Mouse (Mus musculus) hindbrain, embryonic 15.5 days (tissue): ENCODE results near the gene Lrr1. TPM values are rescaled to one million over a fixed set of nuclear protein-coding genes. Genes with fewer than 3 reads are reported as not detected.
A peak's percentile ranks its signal among the peaks of the same experiment; 100 is the strongest.

Experiments used
- ATAC-seq: fragments of 200-750 bp; cut with Nextera tagmentation; 2 replicates; pipeline ENCODE4 v1.8.0; 2017; ENCODE audit warnings: low read depth, moderate number of reproducible peaks, moderate TSS enrichment; ENCODE audit not compliant: low FRiP score
- H3K27ac ChIP-seq: fragments of 300-500 bp; sonication (generic); replicated peaks from 2 replicates; pipeline ENCODE4 v1.5.1; 2015; ENCODE audit warnings: mild to moderate bottlenecking, inconsistent platforms
- H3K27me3 ChIP-seq: fragments of 300-500 bp; sonication (generic); 2 replicates; pipeline ENCODE4 v1.6.1; 2015; ENCODE audit warnings: control low read depth, inconsistent platforms
- H3K36me3 ChIP-seq: fragments of 300-500 bp; sonication (generic); 2 replicates; pipeline ENCODE4 v1.6.1; 2015; ENCODE audit warnings: control low read depth, inconsistent platforms
- H3K4me1 ChIP-seq: fragments of 300-500 bp; sonication (generic); replicated peaks from 2 replicates; pipeline ENCODE4 v1.6.1; 2015; ENCODE audit warnings: control low read depth, inconsistent platforms
- H3K4me2 ChIP-seq: fragments of 300-500 bp; sonication (generic); 2 replicates; pipeline ENCODE4 v1.6.1; 2015; ENCODE audit warnings: moderate library complexity, mild to moderate bottlenecking, inconsistent platforms
- H3K4me3 ChIP-seq: fragments of 300-500 bp; sonication (generic); 2 replicates; pipeline ENCODE4 v1.5.1; 2015; ENCODE audit warnings: mild to moderate bottlenecking, inconsistent platforms
- H3K9ac ChIP-seq: fragments of 300-500 bp; sonication (generic); 2 replicates; pipeline ENCODE4 v1.6.1; 2015; ENCODE audit warnings: inconsistent platforms
- H3K9me3 ChIP-seq: fragments of 300-500 bp; sonication (generic); 2 replicates; pipeline ENCODE4 v1.6.1; 2016; ENCODE audit warnings: control low read depth, inconsistent platforms
- WGBS: fragments of 180-500 bp; shearing (Covaris S2); methylation state at CpG from one replicate; pipeline ENCODE4 v1.1.7; 2015; 5-methylcytosine and 5-hydroxymethylcytosine counted together
- polyA plus RNA-seq: library from polyadenylated mRNA; unstranded; fragments of >200 nt; fragmentation: Nextera tagmentation; extraction: Ambion mirVana; gene quantifications from 2 replicates; pipeline ENCODE4 v1.2.1, GENCODE M21; 2015

Lrr1 gene
- polyA plus RNA-seq, result 5.1 and 6.1 TPM in 2 replicates

DNA sequence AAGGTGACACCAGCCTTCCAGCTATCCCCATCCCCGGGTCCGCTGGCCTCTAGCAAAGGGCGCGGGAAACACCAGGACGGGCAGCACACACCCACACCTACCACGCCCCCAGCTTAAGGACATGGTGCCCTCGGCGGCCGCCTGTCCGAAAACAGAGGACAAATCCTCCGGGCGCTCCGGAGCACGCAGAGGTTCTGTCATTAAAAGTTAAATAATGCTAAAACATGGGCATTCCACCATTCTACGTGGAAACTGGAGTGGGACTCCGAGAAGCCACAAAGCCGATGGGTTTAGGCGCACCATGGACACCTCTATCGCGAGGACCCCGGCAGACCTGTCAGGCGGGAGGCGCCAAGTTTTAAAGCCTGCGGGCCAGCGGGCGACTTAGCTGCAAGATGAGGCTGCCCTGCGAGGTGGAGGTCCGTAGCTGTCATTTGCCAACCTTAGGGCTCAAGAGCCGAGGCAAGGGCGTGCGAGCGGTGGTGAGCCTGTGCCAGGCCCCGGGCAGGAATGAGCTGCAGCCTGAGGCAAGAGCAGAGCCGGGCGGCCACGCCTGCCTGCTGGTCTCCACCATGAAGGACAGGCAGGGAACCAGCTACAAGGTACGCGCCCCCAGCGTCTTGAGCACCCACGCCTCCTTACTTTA lies at the start of gene Lrr1:
Gene Lrr1, plus strand, starts transcription at position 354 of the 646 bp plus-strand sequence.
- Histone ChIP-seq H3K4me2 (peak within 1 kb of the TSS; percentile 95), H3K9me3 (no peaks in the 10 kb centered on the region), H3K27ac (peak within 1 kb of the TSS; percentile 77), H3K27me3 (no peaks in the 10 kb centered on the region), H3K36me3 (no peaks in the 10 kb centered on the region), H3K4me1 (peaks cover 10% of the 10 kb centered on the region), H3K9ac (peak within 1 kb of the TSS; percentile 63), H3K4me3 (peak within 1 kb of the TSS; percentile 66)
- ATAC-seq, result peak; percentile 94
- WGBS, result under 1% methylated on average over 40 of the region's 40 CpGs

DNA sequence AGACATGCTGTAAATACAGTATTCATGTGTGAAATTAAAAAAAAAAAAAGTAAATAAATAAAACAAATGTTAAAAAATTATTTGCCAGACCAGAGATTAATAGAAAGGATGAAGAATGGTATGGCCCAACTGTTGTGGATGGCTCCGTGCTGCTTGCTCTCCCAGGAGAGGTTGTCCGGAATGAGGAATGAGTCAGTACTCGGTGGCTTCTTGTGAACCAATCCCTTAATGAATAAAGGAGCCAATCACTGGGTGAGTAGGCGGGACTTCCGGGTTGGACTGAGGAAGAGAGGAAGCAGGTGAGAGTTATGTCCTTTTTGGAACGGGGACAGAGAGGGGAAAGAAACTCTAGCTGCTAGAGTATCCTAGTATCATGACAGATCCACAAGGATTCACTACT lies 48.7 kb upstream of the Lrr1 start:
- no peaks in the 10 kb centered on the region for H3K36me3 ChIP-seq
- no peaks in the 10 kb centered on the region for H3K9me3 ChIP-seq
- 89% methylated on average over 6 of the region's 6 CpGs for WGBS
- H3K27ac ChIP-seq, result no peak overlapping the region
- no peak overlapping the region for H3K9ac ChIP-seq
- H3K27me3 ChIP-seq, result no peaks in the 10 kb centered on the region
- H3K4me2 ChIP-seq, result no peak overlapping the region
- no peaks in the 10 kb centered on the region for H3K4me1 ChIP-seq
- ATAC-seq, result no peak
- H3K4me3 ChIP-seq, result no peak overlapping the region

DNA sequence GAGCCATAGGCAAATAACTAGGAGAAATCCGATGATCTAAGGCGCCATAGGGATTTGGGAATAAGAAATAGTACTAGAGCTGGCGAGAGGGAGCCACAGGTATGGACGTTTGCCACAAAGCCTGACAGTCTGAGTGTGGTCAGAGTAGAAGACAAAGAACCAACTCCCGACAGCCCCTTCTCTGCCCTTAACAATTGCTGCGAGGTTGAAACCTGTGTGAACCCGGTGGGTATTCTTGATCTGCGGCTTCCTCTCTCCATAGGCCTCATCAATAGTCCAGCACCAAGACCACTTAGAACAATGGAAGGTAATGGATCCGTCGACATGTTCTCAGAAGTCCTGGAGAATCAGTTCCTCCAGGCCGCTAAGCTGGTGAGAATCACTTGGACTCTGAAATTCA lies 45.8 kb upstream of the Lrr1 start:
- no peaks in the 10 kb centered on the region for H3K4me1 ChIP-seq

DNA sequence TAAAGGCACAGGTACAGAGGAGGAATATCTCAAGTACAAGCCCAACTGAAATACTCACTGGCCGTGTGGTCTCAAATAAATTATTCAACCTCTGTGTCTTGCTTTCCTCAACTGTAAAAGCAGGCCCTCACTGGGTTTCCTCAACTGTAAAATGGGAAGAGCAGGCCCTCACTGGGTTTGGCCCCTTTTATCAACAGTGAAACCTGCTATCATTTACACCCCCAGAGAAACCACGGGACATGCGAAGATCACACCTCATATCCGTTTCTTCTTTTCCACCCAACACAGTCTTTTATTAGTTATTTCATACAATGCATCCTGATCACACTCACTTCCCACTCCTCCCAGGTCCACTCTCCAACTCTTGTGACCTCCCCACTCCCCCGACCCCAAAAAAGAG lies 43.5 kb upstream of the Lrr1 start:
- no peak overlapping the region for H3K9ac ChIP-seq
- 91% methylated on average over 5 of the region's 5 CpGs for WGBS
- no peaks in the 10 kb centered on the region for H3K9me3 ChIP-seq
- H3K27ac ChIP-seq, result no peak overlapping the region
- no peak overlapping the region for H3K4me3 ChIP-seq
- H3K4me2 ChIP-seq, result no peak overlapping the region
- no peak for ATAC-seq
- no peaks in the 10 kb centered on the region for H3K36me3 ChIP-seq
- H3K27me3 ChIP-seq, result no peaks in the 10 kb centered on the region
- no peaks in the 10 kb centered on the region for H3K4me1 ChIP-seq

More for the DNA sequence above, 45.8 kb upstream of the Lrr1 start:
- no peak overlapping the region for H3K9ac ChIP-seq
- 92% methylated on average over 11 of the region's 11 CpGs for WGBS
- H3K27ac ChIP-seq, result no peak overlapping the region
- ATAC-seq, result no peak
- no peaks in the 10 kb centered on the region for H3K9me3 ChIP-seq
- H3K36me3 ChIP-seq, result no peaks in the 10 kb centered on the region
- H3K4me2 ChIP-seq, result no peak overlapping the region
- no peak overlapping the region for H3K4me3 ChIP-seq
- H3K27me3 ChIP-seq, result no peaks in the 10 kb centered on the region

DNA sequence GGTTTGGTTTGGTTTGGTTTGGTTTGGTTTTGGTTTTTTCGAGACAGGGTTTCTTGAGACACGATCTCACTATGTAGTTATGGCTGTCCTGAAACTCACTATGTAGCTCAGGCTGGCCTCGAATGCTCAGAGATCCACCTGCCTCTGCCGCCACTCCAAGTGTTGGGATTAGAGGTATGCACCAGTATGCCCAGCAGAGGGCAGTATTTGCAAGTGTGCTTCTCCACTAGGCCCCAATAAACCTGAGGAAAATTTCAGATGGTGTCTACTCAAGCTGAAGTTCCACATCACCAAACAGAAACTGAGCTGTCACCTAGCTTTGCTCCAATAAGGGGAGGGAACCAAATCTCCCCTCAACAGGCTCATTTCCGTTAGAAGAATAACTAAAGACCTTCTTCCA lies 41.4 kb upstream of the Lrr1 start:
- WGBS, result 92% methylated on average over 5 of the region's 5 CpGs
- H3K36me3 ChIP-seq, result no peaks in the 10 kb centered on the region
- no peak overlapping the region for H3K9ac ChIP-seq
- no peak overlapping the region for H3K27ac ChIP-seq
- H3K4me2 ChIP-seq, result no peak overlapping the region
- H3K27me3 ChIP-seq, result no peaks in the 10 kb centered on the region
- H3K4me3 ChIP-seq, result no peak overlapping the region
- H3K4me1 ChIP-seq, result no peaks in the 10 kb centered on the region
- no peaks in the 10 kb centered on the region for H3K9me3 ChIP-seq
- no peak for ATAC-seq

DNA sequence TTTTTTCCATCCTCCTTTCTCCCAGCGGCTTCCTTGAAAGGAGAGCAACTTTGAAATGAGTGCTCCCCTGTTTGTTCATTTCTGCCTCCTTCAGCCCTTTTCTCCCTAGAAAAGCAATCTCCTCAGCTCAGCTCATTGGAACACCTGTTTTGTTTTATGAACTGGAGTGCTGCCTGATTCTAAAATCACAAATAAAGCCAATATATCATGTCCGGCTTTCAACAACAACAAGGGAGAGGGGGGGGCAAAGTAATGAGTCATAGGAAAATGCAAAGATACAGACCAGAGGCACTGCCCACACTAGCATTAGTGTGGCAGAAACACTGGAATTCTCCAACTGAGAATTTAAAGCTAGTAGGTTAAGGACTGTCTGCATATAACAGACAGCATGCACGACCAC lies 41.0 kb upstream of the Lrr1 start:
- H3K4me3 ChIP-seq, result no peak overlapping the region
- H3K4me1 ChIP-seq, result no peaks in the 10 kb centered on the region
- no peak for ATAC-seq
- no peak overlapping the region for H3K9ac ChIP-seq
- H3K27me3 ChIP-seq, result no peaks in the 10 kb centered on the region
- H3K27ac ChIP-seq, result no peak overlapping the region
- H3K9me3 ChIP-seq, result no peaks in the 10 kb centered on the region
- H3K4me2 ChIP-seq, result no peak overlapping the region
- no peaks in the 10 kb centered on the region for H3K36me3 ChIP-seq
- 90% methylated on average over 3 of the region's 3 CpGs for WGBS

DNA sequence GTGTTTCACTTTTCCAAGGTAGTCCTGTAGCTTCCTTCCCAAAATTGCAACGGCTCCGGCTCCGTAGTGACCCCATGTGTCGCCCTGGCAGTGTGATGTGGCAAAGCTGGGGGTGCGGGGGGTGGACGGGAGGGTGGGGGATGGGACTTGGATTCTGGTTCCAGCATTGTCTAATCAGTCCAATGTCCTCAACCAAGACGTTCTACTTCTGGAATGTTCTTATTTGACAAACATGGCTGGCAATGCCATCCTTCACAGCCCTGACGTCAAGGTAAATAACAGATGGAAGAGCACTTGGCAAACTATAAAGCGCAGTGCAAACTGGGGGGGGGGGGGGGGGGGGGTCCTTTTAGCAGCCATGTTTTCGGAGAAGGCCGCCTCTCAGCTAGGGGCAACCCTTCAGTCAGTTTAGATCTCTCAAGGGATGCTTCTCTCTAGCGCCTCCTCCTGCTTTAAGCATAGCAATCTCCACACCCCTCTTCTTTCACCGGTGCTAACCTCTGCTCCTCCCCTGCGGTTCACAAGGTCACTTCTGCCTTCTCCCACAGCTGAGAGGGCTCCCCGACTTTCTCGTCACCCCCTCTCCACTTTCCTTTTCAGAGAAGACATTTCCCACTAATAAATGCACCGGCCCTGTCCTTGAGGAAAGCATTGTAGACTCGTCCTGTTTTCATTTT lies 38.8 kb upstream of the Lrr1 start:
- no peak overlapping the region for H3K27ac ChIP-seq
- WGBS, result 41% methylated on average over 18 of the region's 18 CpGs
- H3K4me2 ChIP-seq, result peak overlapping the region; percentile 35
- no peaks in the 10 kb centered on the region for H3K9me3 ChIP-seq
- no peak overlapping the region for H3K4me3 ChIP-seq
- no peaks in the 10 kb centered on the region for H3K4me1 ChIP-seq
- no peak for ATAC-seq
- H3K36me3 ChIP-seq, result no peaks in the 10 kb centered on the region
- no peak overlapping the region for H3K9ac ChIP-seq
- H3K27me3 ChIP-seq, result no peaks in the 10 kb centered on the region

DNA sequence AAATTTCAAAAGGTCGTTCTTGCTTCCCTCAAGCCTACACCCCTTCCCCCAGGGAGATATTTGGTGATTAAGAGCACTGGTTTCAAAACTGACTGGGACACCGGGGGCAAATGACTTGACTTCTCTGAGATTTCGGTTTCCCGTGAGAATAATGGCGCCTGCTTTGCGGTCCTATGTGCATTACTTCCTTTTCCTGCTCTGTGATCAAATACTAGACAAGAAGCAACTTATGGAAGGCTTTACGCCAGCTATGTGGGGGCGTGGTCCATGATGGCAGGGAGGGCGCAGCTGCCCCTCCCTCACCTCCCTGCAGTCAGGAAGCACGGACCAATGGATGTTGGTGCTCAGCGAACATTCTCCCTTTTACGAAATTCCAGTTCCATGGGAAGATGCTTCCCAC lies 38.1 kb upstream of the Lrr1 start:
- Histone ChIP-seq H3K36me3 (no peaks in the 10 kb centered on the region), H3K4me1 (no peaks in the 10 kb centered on the region), H3K9ac (no peak overlapping the region), H3K4me2 (peak overlapping the region; percentile 35), H3K27me3 (no peaks in the 10 kb centered on the region), H3K9me3 (no peaks in the 10 kb centered on the region), H3K27ac (no peak overlapping the region), H3K4me3 (no peak overlapping the region)
- WGBS, result 74% methylated on average over 12 of the region's 12 CpGs
- ATAC-seq, result no peak

DNA sequence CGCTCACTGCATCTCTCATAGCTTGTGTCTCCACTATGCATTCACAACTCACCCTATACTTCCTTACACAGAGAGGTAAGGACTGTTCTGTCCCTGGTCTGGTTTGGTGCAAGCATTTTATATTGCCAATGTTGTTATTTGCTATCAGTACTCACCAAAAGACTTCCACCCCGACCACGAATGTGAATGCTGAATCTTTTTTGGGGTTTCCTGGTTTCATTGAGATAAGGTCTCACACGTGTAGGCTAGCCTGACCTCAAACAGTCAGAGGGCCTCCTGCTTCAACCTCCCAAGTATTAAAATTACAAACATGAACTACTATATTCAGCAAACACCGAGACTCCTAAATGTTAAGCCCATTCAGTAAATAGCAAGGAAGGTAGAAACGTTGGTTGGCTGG lies 37.3 kb upstream of the Lrr1 start:
- Histone ChIP-seq H3K27me3 (no peaks in the 10 kb centered on the region), H3K4me3 (no peak overlapping the region), H3K4me2 (no peak overlapping the region), H3K9ac (no peak overlapping the region), H3K27ac (no peak overlapping the region), H3K36me3 (no peaks in the 10 kb centered on the region), H3K9me3 (no peaks in the 10 kb centered on the region), H3K4me1 (no peaks in the 10 kb centered on the region)
- no peak for ATAC-seq
- 94% methylated on average over 6 of the region's 6 CpGs for WGBS

DNA sequence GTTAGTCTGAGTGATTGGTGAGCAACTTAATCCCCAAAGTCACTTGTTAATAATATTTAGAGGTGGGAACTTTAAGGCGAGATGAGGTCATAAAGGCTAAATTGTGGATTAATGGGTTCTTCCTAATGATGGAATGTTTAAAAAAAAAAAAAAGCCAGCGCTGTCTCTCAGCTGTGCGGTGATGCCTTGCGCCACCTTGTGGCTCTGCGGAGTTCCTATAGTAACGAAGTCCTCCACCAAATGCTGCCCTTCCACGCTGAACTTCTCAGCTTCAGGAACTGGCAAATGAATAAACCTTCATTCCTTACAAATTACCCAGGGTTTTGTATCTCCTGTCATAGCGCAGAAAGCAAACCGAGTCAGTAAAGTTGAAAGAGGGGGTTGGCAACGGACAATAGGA lies 36.6 kb upstream of the Lrr1 start:
- Histone ChIP-seq H3K4me3 (no peak overlapping the region), H3K36me3 (no peaks in the 10 kb centered on the region), H3K27me3 (no peaks in the 10 kb centered on the region), H3K9ac (no peak overlapping the region), H3K27ac (no peak overlapping the region), H3K4me2 (0 out of 2 replicates have a peak overlapping the region, but pooled peaks have one; percentile 21), H3K4me1 (no peaks in the 10 kb centered on the region), H3K9me3 (no peaks in the 10 kb centered on the region)
- 0 out of 2 replicates have a peak, but pooled peaks have one; percentile 48 for ATAC-seq
- WGBS, result 9% methylated on average over 10 of the region's 10 CpGs

DNA sequence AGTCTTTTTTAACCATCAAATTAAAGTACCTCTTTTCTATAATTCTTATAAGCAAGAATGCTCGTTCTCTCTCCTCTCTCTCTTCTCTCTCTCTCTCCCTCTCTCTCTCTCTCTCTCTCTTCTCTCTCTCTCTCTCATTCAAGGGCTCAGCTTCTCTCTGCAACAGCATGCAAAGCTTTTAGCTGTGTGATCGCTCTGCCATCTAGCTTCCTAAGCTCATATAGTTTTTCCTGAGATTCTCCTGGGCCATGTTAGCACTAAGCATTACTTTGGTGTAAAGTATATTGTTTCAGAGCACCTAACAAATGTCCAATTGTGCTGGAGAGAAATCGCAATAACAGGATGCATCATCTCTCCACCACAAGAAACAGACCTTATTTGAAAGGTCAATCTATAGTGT lies 29.4 kb upstream of the Lrr1 start:
- H3K27ac ChIP-seq, result no peak overlapping the region
- H3K36me3 ChIP-seq, result no peaks in the 10 kb centered on the region
- 87% methylated on average over 3 of the region's 3 CpGs for WGBS
- no peak overlapping the region for H3K4me3 ChIP-seq
- no peaks in the 10 kb centered on the region for H3K9me3 ChIP-seq
- ATAC-seq, result no peak
- no peak overlapping the region for H3K4me2 ChIP-seq
- H3K4me1 ChIP-seq, result no peaks in the 10 kb centered on the region
- no peaks in the 10 kb centered on the region for H3K27me3 ChIP-seq
- no peak overlapping the region for H3K9ac ChIP-seq

DNA sequence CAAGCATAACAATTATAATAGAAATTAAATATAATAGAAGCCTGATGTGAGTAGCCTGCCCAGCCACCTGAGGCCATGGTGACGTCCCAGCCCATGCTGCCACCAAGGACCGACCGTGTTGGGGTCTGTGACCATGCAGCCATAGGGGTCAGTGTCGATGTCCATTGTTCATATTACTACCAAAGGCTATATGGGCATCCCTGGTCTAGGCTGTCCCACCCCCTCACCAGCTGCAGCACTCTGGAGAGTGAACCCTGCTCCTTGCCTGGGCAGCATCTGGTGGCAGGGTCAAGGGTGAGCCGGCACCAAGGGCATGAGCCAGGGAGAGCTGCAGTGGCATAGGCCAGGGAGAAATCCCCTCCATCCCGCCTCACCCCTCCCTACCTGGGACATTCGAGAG lies 28.8 kb upstream of the Lrr1 start:
- Histone ChIP-seq H3K4me1 (no peaks in the 10 kb centered on the region), H3K4me2 (no peak overlapping the region), H3K9ac (no peak overlapping the region), H3K27ac (no peak overlapping the region), H3K36me3 (no peaks in the 10 kb centered on the region), H3K9me3 (no peaks in the 10 kb centered on the region), H3K27me3 (no peaks in the 10 kb centered on the region), H3K4me3 (no peak overlapping the region)
- peak; percentile 63; the same call in 1 of the 2 replicates for ATAC-seq
- 89% methylated on average over 7 of the region's 7 CpGs for WGBS
